8 mouse cellular contexts compared by ENCODE assay signal in genomic region chr2:31115943-31116731, GRCm38 (mm10). TPM values are rescaled to one million over a fixed set of nuclear protein-coding genes. Genes with fewer than 3 reads are reported as not detected.
DNase-seq lines count a peak whose midpoint lies in the region.
"Had no signal": no experiment of that assay in that cellular context is flagged by ENCODE, and none has a peak within 500 bp of the region (broad histone marks: within the 10 kb centered on the region; RNA-seq: fewer than 3 reads in every experiment).

No protein-coding gene starts in this region.

- H3K27ac ChIP-seq in limb, embryonic 10.5 days, result peak overlapping the region; percentile 50
- H3K27ac ChIP-seq: neural tube, embryonic 12.5 days had no signal

- H3K36me3 ChIP-seq in limb, embryonic 10.5 days, result peaks cover 2% of the 10 kb centered on the region; the same call in 1 of the 2 replicates
- H3K36me3 ChIP-seq: neural tube, embryonic 12.5 days had no signal

- H3K9me3 ChIP-seq in limb, embryonic 10.5 days (replicated peaks), result no peaks in the 10 kb centered on the region
- H3K9me3 ChIP-seq: neural tube, embryonic 12.5 days had no signal

- 56% methylated on average over 10 of the region's 10 CpGs for WGBS in limb, embryonic 10.5 days

- DNase-seq in lung, postnatal 10 days, result peak; percentile 37
- no peak for DNase-seq in lung, postnatal 36 days
- DNase-seq in c-Kit-positive CD71-negative TER-119-negative erythroid progenitor cells, embryonic 14.5 days (ENCODE audit: low read depth), result peak; percentile 44
- no peak for DNase-seq in limb, embryonic 10.5 days (ENCODE audit: low spot score)
- DNase-seq in thymus, postnatal 10 days (ENCODE audit: low spot score in 2 of 2), result peak; percentile 75 to 81
- no peak for DNase-seq in adrenal gland, postnatal 36 days
- no peak for DNase-seq in cerebellum, adult 11-12 months

- H3K4me1 ChIP-seq in limb, embryonic 10.5 days, result peaks cover 26% of the 10 kb centered on the region

- no peak overlapping the region for H3K4me3 ChIP-seq in limb, embryonic 10.5 days
- H3K4me3 ChIP-seq: neural tube, embryonic 12.5 days had no signal

- H3K27me3 ChIP-seq in limb, embryonic 10.5 days (ENCODE audit: low read depth, poor library complexity, severe bottlenecking), result no peaks in the 10 kb centered on the region
- H3K27me3 ChIP-seq: neural tube, embryonic 12.5 days had no signal

RNA-seq across cellular contexts. Expression of gene Fnbp1, which starts 25.7 kb away (rescaled TPM):
- 11.4 and 14.6 TPM in 2 replicates for polyA plus RNA-seq in limb, embryonic 10.5 days (2016; fragmentation: Nextera tagmentation; extraction: Ambion mirVana)
- 10 to 100 TPM; 50.6 to 51.7 TPM for total RNA-seq in adrenal gland, postnatal 36 days (2021)

RNA-seq across cellular contexts. Expression of gene Gpr107, which starts 36.0 kb away (rescaled TPM):
- polyA plus RNA-seq in limb, embryonic 10.5 days (2016; fragmentation: Nextera tagmentation; extraction: Ambion mirVana), result 29.0 and 38.0 TPM in 2 replicates
- 10 to 100 TPM; 58.5 to 63.4 TPM for total RNA-seq in adrenal gland, postnatal 36 days (2021)

Comparison
In these comparisons a context has a peak if more than half of its experiments do, and no peak if none do; other contexts are left out.
1. DNase-seq: peak in lung, postnatal 10 days (single experiment), c-Kit-positive CD71-negative TER-119-negative erythroid progenitor cells, embryonic 14.5 days (single experiment) and thymus, postnatal 10 days (2 of 2); none in lung, postnatal 36 days (single experiment), limb, embryonic 10.5 days (single experiment), adrenal gland, postnatal 36 days (0 of 2) and cerebellum, adult 11-12 months (single experiment).